Mouse (Mus musculus) liver, adult 2 months (tissue): ENCODE data around the gene Aes.

ENCODE experiments used
- CTCF ChIP-seq: fragments of 200-500 bp; IDR thresholded peaks from 2 replicates; pipeline ENCODE4 v1.5.1; 2011; ENCODE audit warnings: low read depth, low read length, control low read depth
- POLR2A ChIP-seq: fragments of 200-500 bp; IDR thresholded peaks from 2 replicates; pipeline ENCODE4 v1.6.1; 2011; ENCODE audit warnings: low read length, control low read depth; ENCODE audit not compliant: insufficient read depth; ENCODE audit errors: extremely low read depth

GRCm38 (mm10) chr10:81612779-81613178 lies 53.5 kb downstream of the Aes start:
- TF ChIP-seq POLR2A (no peak), CTCF (no peak)
